Mouse (Mus musculus): ENCODE results near the gene Sgms1. TPM values are rescaled to one million over a fixed set of nuclear protein-coding genes. Genes with fewer than 3 reads are reported as not detected.

The Sgms1 gene
- polyA plus RNA-seq, 1 experiment = 5.3 TPM

DNA sequence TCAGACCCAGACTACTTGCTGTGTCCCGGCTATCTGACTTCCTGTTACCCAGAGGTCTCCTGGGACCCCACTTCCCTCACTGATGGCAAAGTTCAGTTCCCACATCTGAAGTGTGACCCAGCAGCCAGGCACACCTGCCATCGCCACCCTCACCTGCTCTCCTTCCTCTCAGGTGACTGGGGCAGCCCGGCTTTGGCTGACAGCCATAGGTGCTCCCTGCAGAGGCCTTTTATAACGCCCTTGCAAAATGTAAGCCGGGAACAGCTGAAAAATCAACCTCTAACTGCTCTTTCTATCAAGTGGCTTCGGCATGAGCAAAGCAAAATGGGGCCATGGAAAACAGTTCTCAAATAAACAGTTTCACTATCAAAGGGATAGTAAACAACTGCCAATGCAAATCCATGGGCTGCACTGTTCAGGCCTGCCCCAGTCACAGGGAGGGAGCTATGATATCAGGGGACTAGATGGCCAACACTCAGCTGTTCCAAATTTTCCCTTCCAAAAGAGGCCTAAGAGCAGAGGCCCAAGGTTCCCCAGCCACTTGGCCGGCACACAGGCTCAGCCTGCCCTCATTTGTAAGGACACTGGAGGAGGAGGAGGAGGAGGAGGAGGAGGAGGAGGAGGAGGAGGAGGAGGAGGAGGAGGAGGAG is 12.5 kb downstream of the Sgms1 start:
- H3K4me3 ChIP-seq (ENCODE audit: insufficient read depth, poor library complexity, severe bottlenecking) = no peak overlapping the region
- no peaks in the 10 kb centered on the region for H3K27me3 ChIP-seq (ENCODE audit: control insufficient read depth, insufficient read depth, insufficient read length)
- no peak overlapping the region for H3ac ChIP-seq (ENCODE audit: control insufficient read depth, insufficient read length, low read depth)
- H3K79me3 ChIP-seq (ENCODE audit: low read depth) = peaks cover 5% of the 10 kb centered on the region
- no peak for TF ChIP-seq MAX (IDR thresholded peaks at IDR 0.05)
- TF ChIP-seq CEBPB (IDR thresholded peaks at IDR 0.05; ENCODE audit: low read depth) = no peak
- TF ChIP-seq FOSL1 (IDR thresholded peaks at IDR 0.05; ENCODE audit: insufficient read depth, low read length, poor library complexity, severe bottlenecking) = no peak
- no peak for TF ChIP-seq CTCF (IDR thresholded peaks at IDR 0.05; ENCODE audit: control insufficient read depth, insufficient read depth, insufficient read length)
- no peak for TF ChIP-seq MYOD1 (IDR thresholded peaks at IDR 0.05; ENCODE audit: control insufficient read depth, insufficient read length, low read depth)
- TF ChIP-seq MYOG (IDR thresholded peaks at IDR 0.05; ENCODE audit: control insufficient read depth, extremely low read depth, insufficient read length) = no peak
- no peak for TF ChIP-seq USF1 (IDR thresholded peaks at IDR 0.05; ENCODE audit: low read depth)
- H3K79me2 ChIP-seq (ENCODE audit: control insufficient read depth, insufficient read depth) = peaks cover 40% of the 10 kb centered on the region
- H3K36me3 ChIP-seq (ENCODE audit: control insufficient read depth, insufficient read depth) = no peaks in the 10 kb centered on the region

DNA sequence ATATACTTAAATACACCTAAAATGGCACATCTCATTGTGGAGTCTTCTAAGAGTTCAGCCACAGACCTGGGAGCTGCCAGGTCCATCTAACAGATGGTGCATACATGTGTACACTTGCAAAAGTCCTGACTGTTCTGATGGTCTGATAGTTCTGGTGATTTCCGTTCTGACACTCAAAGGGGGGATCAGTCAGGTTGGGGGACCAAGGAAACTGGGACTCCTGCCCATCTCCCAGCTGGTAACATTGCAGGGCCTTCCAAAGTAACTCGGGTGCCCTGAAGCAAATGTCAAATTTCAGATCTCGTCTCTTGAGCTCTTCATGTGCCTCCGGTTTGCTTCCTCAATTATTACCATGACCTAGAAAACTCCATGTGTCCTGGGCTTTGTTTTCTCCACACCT is 13.5 kb downstream of the Sgms1 start:
- Histone ChIP-seq H3ac (ENCODE audit: control insufficient read depth, insufficient read length, low read depth) (no peak overlapping the region), H3K79me2 (ENCODE audit: control insufficient read depth, insufficient read depth) (peaks cover 33% of the 10 kb centered on the region), H3K36me3 (ENCODE audit: control insufficient read depth, insufficient read depth) (no peaks in the 10 kb centered on the region), H3K27me3 (ENCODE audit: control insufficient read depth, insufficient read depth, insufficient read length) (no peaks in the 10 kb centered on the region), H3K4me3 (ENCODE audit: insufficient read depth, poor library complexity, severe bottlenecking) (no peak overlapping the region), H3K79me3 (ENCODE audit: low read depth) (peaks cover 6% of the 10 kb centered on the region)
- TF ChIP-seq CTCF (IDR thresholded peaks at IDR 0.05; ENCODE audit: control insufficient read depth, insufficient read depth, insufficient read length) = no peak
- TF ChIP-seq USF1 (IDR thresholded peaks at IDR 0.05; ENCODE audit: low read depth) = no peak
- no peak for TF ChIP-seq MYOD1 (IDR thresholded peaks at IDR 0.05; ENCODE audit: control insufficient read depth, insufficient read length, low read depth)
- no peak for TF ChIP-seq FOSL1 (IDR thresholded peaks at IDR 0.05; ENCODE audit: insufficient read depth, low read length, poor library complexity, severe bottlenecking)
- no peak for TF ChIP-seq MYOG (IDR thresholded peaks at IDR 0.05; ENCODE audit: control insufficient read depth, extremely low read depth, insufficient read length)
- TF ChIP-seq CEBPB (IDR thresholded peaks at IDR 0.05; ENCODE audit: low read depth) = no peak
- no peak for TF ChIP-seq MAX (IDR thresholded peaks at IDR 0.05)

DNA sequence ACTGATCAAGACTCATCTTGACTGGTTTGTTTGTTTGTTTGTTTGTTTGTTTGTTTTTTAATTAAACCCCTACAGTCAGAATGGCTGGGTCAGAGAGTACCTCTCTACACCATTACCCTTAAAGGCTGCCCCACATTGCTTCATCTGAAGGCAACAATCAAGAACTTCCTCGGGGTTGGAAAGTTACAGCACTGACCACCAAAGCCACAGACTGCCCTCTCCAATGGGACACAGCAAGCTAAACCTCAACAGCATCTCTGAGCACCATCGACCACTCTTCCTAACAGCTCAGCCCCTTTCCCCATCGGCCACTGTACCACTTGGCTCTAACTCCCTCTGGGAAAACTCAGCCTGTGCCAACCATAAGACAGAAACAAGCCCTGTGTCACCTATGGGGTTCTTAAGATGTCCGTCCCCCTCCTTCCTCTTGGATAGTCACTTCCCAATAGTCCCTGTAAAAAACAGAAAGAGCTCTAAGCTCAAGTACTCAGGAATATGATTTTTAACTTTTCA is 14.0 kb downstream of the Sgms1 start:
- Histone ChIP-seq H3ac (ENCODE audit: control insufficient read depth, insufficient read length, low read depth) (no peak overlapping the region), H3K79me3 (ENCODE audit: low read depth) (peaks cover 3% of the 10 kb centered on the region), H3K27me3 (ENCODE audit: control insufficient read depth, insufficient read depth, insufficient read length) (no peaks in the 10 kb centered on the region), H3K4me3 (ENCODE audit: insufficient read depth, poor library complexity, severe bottlenecking) (no peak overlapping the region), H3K36me3 (ENCODE audit: control insufficient read depth, insufficient read depth) (no peaks in the 10 kb centered on the region), H3K79me2 (ENCODE audit: control insufficient read depth, insufficient read depth) (peaks cover 29% of the 10 kb centered on the region)
- no peak for TF ChIP-seq USF1 (IDR thresholded peaks at IDR 0.05; ENCODE audit: low read depth)
- no peak for TF ChIP-seq CEBPB (IDR thresholded peaks at IDR 0.05; ENCODE audit: low read depth)
- TF ChIP-seq CTCF (IDR thresholded peaks at IDR 0.05; ENCODE audit: control insufficient read depth, insufficient read depth, insufficient read length) = no peak
- TF ChIP-seq MAX (IDR thresholded peaks at IDR 0.05) = no peak
- TF ChIP-seq MYOG (IDR thresholded peaks at IDR 0.05; ENCODE audit: control insufficient read depth, extremely low read depth, insufficient read length) = no peak
- no peak for TF ChIP-seq FOSL1 (IDR thresholded peaks at IDR 0.05; ENCODE audit: insufficient read depth, low read length, poor library complexity, severe bottlenecking)
- TF ChIP-seq MYOD1 (IDR thresholded peaks at IDR 0.05; ENCODE audit: control insufficient read depth, insufficient read length, low read depth) = no peak

DNA sequence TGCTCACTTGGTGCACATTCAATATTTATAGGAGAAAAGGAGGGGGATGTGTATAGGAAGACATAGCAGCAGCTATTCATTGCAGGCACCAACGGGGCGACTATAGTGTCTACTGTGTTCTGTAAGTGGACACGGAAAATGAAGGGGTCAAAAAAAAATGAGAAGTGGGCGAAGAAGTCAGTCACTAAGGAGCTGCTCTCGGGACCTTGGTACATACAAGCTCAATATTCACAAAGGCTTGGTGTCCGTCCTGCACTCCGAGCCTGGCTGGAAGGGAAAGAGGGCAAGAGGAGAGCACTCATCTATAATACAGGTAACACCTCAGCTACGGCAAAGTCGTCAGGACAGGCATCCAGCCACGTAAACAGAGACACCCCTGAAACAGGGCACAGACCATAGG is 14.8 kb downstream of the Sgms1 start:
- Histone ChIP-seq H3K4me3 (ENCODE audit: insufficient read depth, poor library complexity, severe bottlenecking) (no peak overlapping the region), H3K79me3 (ENCODE audit: low read depth) (peaks cover 3% of the 10 kb centered on the region), H3ac (ENCODE audit: control insufficient read depth, insufficient read length, low read depth) (no peak overlapping the region), H3K36me3 (ENCODE audit: control insufficient read depth, insufficient read depth) (no peaks in the 10 kb centered on the region), H3K27me3 (ENCODE audit: control insufficient read depth, insufficient read depth, insufficient read length) (no peaks in the 10 kb centered on the region), H3K79me2 (ENCODE audit: control insufficient read depth, insufficient read depth) (peaks cover 29% of the 10 kb centered on the region)
- TF ChIP-seq FOSL1 (IDR thresholded peaks at IDR 0.05; ENCODE audit: insufficient read depth, low read length, poor library complexity, severe bottlenecking) = no peak
- TF ChIP-seq CTCF (IDR thresholded peaks at IDR 0.05; ENCODE audit: control insufficient read depth, insufficient read depth, insufficient read length) = no peak
- TF ChIP-seq CEBPB (IDR thresholded peaks at IDR 0.05; ENCODE audit: low read depth) = no peak

DNA sequence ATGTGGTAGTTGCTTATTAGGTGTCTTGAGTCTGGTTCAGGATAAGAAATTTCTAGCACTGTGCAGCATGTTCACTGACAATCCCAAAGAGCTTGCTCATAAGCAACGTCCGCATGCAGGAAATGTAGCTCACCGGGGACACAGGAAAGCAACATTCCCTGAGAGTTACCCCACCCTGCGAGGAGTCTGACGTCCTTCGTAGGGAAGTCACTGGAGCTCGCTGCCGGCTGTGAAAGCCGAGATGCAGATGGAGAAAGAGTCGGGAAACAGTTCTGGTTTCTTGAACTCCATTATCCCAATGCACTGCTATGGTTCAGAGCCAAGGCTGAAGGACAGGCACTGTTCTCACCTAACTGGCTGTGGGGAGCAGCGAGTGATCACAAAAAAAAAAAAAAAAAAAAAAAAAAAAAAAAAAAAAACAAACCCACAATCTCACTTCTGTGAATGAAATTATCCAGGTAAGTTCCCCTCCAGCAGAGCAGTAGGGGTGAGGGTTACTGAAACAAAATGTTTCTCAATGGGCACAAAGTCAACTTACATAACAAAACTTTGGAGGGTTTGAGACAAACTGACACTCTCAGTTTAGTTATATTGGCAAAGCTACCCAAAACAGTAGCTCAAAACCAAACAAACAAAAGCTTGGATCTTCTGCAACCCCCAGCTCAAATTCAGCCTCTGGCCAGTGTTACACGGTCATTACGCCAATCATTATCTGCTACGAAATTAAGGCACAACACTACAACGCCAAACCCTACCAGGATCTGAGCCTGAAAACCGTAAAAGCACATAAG is 15.5 kb downstream of the Sgms1 start:
- Histone ChIP-seq H3K4me3 (ENCODE audit: insufficient read depth, poor library complexity, severe bottlenecking) (no peak overlapping the region), H3K36me3 (ENCODE audit: control insufficient read depth, insufficient read depth) (no peaks in the 10 kb centered on the region), H3K79me3 (ENCODE audit: low read depth) (peaks cover 3% of the 10 kb centered on the region), H3ac (ENCODE audit: control insufficient read depth, insufficient read length, low read depth) (no peak overlapping the region), H3K27me3 (ENCODE audit: control insufficient read depth, insufficient read depth, insufficient read length) (no peaks in the 10 kb centered on the region), H3K79me2 (ENCODE audit: control insufficient read depth, insufficient read depth) (peaks cover 29% of the 10 kb centered on the region)
- TF ChIP-seq CTCF (IDR thresholded peaks at IDR 0.05; ENCODE audit: control insufficient read depth, insufficient read depth, insufficient read length) = no peak
- TF ChIP-seq MYOD1 (IDR thresholded peaks at IDR 0.05; ENCODE audit: control insufficient read depth, insufficient read length, low read depth) = no peak
- TF ChIP-seq CEBPB (IDR thresholded peaks at IDR 0.05; ENCODE audit: low read depth) = no peak
- no peak for TF ChIP-seq USF1 (IDR thresholded peaks at IDR 0.05; ENCODE audit: low read depth)
- no peak for TF ChIP-seq FOSL1 (IDR thresholded peaks at IDR 0.05; ENCODE audit: insufficient read depth, low read length, poor library complexity, severe bottlenecking)
- no peak for TF ChIP-seq MAX (IDR thresholded peaks at IDR 0.05)
- TF ChIP-seq MYOG (IDR thresholded peaks at IDR 0.05; ENCODE audit: control insufficient read depth, extremely low read depth, insufficient read length) = no peak

Data from C2C12 (cell line).